Mouse (Mus musculus) kidney, adult 18-20 months (tissue): ENCODE results near the gene Ppp1r3g.

Source experiments
- DNase-seq: peaks from one replicate; pipeline ENCODE4 v3.0.0; 2021

Gene Ppp1r3g

DNA sequence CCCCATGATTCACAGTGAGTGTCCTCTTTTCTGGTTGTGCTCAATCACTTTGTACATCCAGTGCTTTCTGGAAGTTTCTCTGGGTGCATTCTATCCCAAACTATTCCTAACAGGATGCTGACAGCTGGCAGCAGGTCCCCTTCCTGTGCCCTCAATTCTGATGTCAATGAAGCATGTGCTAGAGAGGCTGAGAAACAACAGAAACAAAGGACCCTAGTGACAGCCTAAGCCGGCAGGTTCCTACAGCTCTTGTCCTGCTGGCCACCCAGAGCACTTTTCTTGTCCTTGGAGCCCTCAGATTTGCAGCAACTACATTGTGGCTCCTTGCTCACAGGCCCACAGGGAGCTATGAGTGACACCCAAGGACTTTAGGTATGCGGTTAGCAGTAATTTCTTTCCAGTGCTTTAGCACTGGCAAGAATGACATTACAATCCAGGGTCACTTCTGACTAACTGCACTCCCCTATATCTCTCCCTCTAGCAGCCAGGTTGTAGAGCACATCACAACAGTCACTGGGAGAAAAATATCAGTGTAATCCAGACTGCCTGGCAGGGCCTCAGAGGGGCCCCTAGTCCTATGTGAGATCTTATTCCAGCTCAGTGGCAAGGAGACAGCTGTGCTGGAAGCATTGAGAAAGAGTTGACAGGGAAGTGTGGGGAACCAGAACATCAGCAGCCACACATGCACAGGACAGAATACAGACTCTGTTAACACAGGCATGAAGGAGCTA is 37.2 kb downstream of the Ppp1r3g start:
- DNase-seq: no peak

DNA sequence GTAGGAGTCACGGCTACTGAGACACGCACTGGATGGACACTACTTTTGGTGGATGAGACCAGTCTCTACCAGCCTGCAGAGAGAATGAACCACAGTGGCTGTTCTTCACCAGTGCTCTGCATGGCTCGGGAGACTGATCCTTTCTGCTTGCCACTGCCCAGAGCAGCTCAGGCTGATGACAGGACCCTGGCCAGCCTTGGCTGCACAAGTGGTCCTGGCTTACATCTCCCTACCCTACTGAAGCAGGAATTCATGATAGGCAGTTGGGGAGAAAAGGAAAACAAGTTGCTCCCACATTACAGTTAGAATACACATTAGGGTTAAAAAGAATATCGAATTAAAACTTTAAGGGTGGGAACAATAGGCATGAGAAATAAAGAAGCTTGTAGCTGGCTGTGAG is 39.0 kb downstream of the Ppp1r3g start:
- no peak for DNase-seq

DNA sequence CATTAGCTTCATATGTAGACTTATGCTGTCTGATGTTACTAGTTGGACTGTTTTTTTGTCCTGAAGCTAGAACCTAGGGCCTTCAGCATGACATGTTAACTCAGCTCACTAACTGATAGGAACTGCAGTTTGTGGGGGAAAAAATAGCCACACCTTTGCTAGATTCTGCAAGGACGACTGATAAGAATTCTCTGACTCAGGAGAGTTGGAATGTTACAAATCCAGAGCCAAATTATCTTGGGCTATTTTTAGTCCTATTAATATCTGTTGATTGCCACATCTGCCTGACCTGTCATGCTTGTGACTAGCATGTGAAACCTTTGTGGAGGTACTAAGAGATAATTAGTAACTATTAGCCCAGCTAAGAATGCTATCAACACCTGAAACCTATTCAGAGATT is 42.2 kb downstream of the Ppp1r3g start:
- DNase-seq: no peak

DNA sequence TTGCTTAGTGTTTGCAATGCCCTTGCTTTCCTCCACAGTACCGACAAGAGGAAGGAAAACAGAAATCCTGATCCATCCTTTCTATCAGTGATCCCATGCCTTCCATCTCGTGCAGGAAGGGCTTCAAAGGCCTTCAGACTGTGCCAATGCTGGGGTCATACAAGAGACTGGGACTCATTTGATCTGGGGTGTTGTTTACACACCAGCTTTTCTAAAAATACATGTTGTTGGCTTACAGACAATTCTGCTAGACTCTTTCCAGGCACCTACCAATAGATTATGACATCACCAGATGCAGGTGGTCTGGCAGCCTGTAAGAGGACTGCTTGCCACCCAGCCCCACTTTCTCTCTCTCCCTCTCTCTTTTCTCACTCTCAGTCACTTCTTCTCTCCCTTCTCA is 51.3 kb downstream of the Ppp1r3g start:
- DNase-seq: no peak

DNA sequence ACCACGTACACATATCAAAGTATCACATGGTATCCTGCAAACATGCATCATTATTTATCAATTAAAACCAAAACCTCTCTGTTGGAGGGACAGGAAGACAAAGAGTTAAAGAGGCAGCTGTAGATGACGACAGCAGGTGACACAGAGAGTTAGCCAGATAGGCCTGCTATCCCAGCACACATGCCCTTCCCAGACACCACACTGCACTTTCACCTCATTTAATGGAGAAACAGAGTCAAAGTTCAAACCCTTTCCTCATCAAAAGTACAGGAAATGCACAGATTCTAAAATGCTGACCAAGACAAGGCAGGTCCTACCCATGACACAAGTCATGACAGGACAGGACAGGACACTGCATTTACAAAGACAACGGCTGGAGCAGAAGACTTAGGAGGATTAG is 57.0 kb downstream of the Ppp1r3g start:
- no peak for DNase-seq

DNA sequence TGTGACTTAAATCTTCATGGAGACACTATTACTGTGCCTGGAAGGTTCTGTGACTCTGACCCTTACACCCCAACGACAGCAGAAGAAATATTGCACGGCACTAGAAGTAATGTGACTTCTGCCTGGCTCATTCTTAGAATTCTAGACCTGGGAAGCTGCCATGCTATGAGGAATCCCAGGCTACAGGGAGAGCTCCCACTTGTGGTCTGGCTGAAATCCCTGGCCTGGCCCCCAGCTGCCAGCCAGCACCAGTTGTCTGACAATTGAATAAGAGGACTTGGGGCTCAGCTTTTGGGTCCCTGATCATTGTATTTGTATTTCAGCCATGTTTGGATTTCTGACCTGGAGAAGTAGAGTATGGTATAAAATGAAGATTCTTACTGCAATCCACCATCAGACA is 59.4 kb downstream of the Ppp1r3g start:
- DNase-seq: no peak

DNA sequence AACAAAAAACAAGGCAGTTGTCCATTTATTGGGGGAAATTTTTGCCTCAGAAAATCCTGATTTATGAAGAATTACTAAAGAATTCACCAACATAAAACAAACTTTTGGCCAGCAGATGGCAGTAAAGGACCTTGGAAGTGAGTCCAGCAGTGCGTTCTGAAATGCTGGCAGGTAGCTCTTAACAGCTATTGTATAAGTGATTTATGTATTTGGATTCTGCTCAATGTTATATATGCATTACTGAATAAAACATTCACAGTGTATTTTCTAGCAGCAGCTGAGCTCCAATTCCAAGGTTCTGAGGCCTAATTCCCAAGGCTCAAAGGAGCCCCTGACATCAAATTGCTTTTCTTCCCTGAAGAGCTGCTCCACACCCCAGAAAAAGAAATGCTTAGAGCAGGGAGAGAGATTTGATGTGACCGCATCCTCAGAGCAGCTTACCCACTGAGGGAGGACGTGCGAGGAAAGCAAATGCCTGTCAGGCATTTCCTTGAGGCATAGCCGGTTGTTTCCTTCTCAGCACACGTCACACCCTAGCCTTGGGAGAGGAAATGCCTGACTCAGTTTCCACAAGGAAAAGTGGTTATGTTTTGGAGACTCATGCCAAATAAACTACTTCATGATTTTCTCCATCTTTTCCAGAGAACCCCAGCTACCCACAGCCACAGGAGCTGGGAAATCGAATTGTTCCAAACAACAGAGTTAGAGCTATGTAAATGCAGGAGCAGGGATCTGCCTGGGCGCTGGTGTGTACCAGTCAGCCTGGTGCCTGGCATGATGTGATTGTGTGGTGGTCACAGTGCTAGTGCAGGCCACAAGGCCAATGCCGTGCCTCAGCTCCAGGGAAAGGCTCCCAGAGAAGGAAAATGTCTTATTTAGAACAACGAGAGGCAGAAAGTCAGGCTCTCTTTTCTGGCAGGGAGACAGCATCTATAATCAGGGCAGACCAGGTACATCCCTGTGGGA is 61.0 kb downstream of the Ppp1r3g start:
- peak; percentile 35 for DNase-seq
